Mouse (Mus musculus): ENCODE data around the gene Pak1.

Pak1 gene

DNA sequence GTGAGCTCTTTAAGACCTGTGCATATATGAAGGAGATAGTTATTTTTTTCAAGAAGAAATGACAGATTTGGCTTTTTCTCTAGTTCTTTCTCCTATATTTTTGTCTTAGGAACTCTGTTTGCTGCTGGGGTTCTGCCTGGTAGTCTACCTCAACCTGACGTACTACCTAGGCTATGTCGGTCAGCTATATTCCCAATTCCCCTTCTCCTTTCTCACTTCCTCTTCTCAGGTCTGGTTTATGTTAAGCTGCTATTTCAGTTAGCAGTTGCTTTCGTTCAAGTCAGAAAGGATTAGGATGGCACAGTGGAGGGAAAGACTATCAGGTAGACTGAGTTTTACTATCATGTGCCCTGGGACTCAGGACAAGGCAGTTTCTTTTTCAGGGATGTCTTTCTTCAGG is 75.2 kb downstream of the Pak1 start:
- no peak for DNase-seq

DNA sequence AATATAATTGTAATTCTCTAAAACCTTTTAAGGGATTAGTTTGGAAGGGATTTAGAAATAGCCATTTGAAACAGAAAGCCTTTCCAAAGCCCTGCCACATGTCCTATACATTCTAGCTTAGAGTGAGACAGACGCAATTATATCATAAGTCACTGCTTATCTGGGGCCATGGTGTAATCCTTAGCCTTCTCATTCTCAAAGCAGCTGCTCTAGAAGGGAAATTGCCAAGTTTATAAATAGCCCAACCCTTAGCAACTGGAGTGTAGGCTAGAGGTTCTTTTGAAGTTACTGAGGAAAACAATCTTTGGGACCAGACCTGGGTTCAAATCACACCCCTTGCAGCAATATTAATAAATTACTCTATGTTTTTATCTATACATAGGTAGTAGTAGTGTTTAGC is 76.2 kb downstream of the Pak1 start:
- DNase-seq, result no peak

DNA sequence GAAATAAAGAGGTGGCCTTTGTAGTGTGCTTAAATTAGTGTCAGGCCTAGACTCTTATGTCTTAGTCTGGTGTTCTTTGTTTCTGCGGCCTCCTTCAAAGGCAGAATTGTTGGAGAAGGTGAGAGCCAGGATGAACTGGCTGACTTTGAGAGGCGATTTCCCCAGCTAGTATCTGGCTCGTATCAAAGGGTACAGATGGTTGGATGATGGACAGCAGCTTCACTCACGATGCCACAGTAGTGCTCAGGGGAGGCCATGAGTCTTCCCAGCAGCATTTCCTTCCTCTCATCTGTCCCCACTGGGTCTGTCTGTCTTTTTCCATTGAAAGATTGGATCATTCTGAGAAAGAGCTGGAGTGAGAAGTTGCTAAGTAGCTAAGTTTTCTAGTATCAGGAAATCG is 79.5 kb downstream of the Pak1 start:
- peak; percentile 64 to 82 for DNase-seq

DNA sequence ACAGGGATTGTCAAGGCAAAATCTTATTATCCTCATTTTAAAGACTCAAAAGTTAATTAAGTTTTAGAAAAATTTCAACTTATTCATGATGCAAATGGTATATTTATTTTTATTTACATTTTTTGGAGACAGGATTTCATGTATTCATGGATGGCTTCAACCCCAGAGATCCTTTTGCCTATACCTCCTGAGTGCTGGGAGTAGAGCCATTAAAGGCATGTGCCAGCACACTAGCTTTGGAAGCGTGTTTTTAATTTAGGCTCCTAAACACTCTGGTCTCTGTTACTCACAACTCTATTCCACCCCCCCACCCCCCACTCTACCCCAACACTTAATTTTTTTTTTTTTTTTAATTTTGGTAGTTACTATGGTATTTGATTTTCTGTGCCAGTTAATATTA is 80.4 kb downstream of the Pak1 start:
- no peak for DNase-seq

DNA sequence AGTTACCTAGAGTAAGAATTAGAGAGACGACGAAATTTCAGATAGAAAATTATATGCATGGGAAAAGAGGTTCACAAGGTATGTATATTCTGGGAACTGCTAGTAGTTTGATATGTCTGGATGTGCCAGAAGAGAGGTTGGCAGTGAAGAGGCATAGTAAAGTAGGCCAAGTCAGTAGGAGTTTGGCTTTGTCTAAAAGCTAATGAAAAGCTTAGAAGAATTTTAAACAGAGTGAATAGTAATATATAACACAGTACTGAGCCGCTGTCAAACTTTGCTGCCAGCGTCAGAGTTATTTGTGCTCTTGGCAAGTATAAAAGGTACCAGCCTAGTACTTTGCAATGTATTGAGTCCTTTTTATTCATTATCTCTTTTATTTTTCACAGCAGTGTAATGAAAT is 84.1 kb downstream of the Pak1 start:
- peak in 1 of 2 experiments; percentile 59 for DNase-seq

DNA sequence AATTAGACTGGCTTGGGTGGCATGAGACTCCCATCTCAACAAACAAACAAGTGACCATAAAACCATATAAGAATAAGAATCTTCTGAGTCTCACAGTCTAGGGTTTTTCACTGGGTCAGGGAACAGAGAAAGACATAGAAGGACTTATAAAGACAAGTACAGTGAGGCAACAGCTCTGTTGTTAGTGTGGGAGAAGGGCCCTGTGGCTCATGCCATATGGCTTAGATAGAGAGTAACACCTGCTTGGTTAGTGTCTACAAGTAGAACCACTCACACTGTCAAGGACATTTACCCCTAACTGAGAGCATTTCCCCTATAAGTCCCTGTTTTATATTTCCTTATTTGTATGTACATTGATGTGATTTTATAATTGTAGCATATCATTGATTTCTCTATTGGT is 85.0 kb downstream of the Pak1 start:
- peak; percentile 26 to 65 for DNase-seq

DNA sequence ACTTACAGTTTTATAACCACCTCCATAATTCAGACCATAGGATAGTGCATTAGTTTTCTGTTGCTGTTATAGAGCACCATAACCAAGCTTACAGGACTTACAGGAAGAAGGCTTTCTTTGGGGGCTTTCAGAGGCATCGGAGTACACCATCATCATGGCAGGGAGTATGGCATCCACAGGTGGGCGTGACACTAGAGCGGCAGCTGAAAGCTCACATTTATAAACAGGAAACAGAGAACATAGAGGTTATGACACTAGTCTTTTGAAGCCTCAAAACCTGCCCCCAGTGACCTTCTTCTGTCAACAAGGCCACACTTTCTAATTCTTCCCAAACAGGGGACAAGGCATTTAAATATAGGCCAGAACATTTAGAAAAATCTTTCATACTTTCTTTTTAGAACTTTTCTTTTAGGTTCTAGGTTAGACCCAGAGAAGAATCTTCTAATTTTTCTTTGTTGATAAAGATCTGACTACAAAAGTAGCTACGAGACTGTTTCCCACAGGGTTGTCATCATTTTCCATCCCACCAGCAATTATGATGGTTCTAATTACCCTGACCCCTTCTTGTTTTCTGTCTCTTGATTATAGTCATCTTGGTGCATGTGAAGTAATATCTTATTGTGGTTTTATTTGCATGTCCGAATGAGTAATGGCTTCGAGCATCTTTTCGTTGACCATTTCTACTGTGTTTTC is 89.7 kb downstream of the Pak1 start:
- no peak for DNase-seq

DNA sequence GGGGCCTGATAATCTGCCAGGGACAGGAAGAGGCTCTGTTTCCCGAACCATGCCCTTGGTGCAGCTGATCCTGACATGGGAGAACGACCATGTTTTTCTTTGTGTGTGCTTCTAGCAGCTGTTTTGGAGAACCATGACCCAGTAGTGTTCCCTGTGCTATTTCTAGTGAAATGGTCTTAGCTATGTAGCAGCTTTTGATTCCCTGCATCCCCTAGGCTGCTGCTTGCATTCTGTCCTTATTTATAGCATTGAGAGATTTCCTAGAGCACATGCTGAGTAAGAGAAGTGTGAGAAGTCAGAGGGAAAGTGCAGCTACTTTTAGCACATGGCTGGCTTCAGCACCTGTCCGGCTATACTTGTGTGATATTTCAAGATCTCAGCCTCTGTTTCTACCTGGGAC is 123.3 kb downstream of the Pak1 start:
- no peak for DNase-seq

DNA sequence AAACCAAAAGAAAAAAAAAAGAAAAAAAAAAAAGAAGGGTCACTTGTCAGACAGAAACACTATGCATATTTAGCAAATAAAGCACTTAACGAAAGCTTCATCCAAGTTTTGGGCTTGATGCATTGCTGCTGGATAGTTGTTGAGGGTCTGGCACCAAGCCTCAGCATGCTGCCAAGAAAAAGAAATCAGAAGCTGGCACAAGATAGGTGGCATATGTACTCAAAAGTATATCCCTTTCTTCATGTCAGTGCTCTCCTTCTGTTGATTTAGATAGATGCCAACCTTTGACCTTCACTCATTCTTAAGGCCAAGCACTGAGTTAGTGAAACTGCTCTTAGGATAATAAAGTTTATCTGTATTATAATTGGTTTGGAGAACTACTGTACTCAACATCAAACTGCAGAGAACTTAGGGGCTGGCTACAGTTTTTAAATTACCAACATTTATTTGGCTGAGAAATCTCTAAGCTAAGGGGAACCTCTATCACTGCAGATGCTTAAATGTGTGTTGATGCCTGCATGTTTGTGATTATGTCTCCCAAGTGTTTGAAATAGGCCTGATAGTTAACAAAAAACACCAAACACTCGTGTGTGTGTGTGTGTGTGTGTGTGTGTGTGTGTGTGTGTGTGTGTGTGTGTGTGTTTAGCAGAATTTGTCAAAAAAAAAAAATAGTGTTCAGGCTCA is 126.6 kb downstream of the Pak1 start:
- peak; percentile 40 to 70 for DNase-seq

DNA sequence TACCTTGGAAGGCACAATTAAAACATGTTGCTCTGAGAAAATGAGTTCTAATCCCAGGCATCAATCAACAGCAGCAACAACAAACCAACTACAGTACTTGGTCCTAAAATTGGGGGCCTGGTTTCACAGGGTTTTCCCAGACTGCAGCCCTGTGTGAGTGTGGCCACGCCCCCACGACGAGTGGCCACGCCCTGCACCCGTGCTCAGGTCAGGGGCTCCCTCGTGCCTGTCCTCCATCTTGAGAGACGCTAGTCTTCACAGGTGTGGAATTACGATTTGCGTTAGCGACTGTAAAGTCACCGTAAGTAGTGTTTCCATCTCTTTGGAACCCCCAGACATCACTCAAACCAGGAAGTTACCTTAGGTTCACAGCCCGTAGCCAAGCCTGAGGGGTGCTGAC is 131.4 kb downstream of the Pak1 start, which contains the start of gene Gdpd4:
Gdpd4 (plus strand) TSS at position 214 of the 400 bp plus-strand sequence.
- no peak for DNase-seq

DNA sequence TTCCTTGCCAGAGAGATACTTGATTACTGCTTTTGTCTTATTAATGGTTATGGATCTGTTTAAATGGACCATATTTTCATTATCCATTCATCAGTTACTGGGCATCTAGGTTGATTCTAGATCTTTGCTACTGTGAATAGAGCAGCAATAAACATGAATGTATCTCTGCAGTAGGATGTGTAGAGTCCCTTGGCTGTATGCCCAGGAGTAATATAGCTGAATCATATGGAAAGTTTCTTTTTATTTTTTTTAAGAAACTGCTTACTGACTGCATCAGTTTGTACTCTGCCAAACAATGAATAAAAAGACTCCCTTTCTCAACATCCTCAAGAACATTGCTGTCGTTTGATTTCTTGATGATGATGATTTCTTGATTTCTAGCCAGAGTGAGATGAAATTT is 137.5 kb downstream of the Pak1 start:
- DNase-seq, result no peak

DNA sequence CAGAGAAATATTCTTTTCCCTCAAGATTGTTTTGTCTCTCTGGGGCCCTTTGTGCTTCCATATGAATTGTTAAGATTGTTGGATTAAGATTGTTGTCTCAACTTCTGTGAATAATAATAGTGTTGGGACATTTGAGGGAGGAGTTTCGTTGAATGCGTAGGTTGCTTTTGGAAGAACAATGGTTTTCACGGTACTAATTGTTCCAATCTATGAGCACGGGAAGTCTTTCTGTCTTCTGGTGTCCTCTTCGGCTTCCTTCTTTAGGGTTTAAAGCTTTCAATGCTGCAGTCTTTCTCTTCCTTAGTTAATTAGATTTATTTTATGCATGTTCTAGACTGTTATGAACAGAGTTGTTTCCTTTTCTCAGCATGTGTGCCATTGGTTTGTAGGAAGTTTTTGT is 138.6 kb downstream of the Pak1 start:
- no peak for DNase-seq

DNA sequence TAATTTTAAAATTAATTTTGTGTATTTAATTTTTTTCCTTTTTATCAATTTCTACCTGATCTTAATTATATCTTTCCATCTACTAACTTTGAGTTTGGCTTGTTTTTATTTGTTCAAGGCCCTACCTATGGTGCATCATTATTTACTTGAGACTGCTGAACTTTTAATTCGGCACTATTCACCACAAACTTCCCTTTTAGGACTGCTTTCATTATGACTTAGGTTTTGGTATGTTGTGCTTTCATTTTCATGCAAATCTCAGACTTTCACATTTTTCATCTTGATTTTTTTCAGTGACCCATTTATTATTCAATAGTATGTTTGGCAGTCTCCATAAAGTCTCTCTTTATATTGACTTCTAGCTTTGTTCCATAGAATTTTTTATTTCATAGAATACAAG is 156.1 kb downstream of the Pak1 start:
- DNase-seq, result no peak

All from cerebellum, postnatal 14 days (tissue).